Mouse (Mus musculus) embryonic facial prominence, embryonic 11.5 days (tissue): ENCODE data around the gene Xntrpc. TPM values are rescaled to one million over a fixed set of nuclear protein-coding genes. Genes with fewer than 3 reads are reported as not detected.

ENCODE experiments used
- ATAC-seq: fragments of 200-750 bp; cut with Nextera tagmentation; replicated peaks from 2 replicates; pipeline ENCODE4 v1.8.0; 2017; ENCODE audit warnings: low read depth; ENCODE audit not compliant: insufficient number of reproducible peaks, low FRiP score, low TSS enrichment
- DNase-seq: peaks from one replicate; pipeline ENCODE4 v3.0.0-alpha.2; 2015; ENCODE audit warnings: low spot score
- H3K27ac ChIP-seq: fragments of 300-500 bp; sonication (generic); replicated peaks from 2 replicates; pipeline ENCODE4 v1.5.1; 2014; ENCODE audit warnings: mild to moderate bottlenecking, low read depth, low read length, control low read depth
- H3K27me3 ChIP-seq: fragments of 300-500 bp; sonication (generic); 2 replicates; pipeline ENCODE4 v1.6.1; 2014; ENCODE audit warnings: mild to moderate bottlenecking, low read length, moderate library complexity, mixed read lengths; ENCODE audit not compliant: control insufficient read depth, insufficient read depth
- H3K36me3 ChIP-seq: fragments of 300-500 bp; sonication (generic); replicated peaks from 2 replicates; pipeline ENCODE4 v1.6.1; 2014; ENCODE audit warnings: low read depth, mild to moderate bottlenecking, low read length, moderate library complexity, mixed read lengths; ENCODE audit not compliant: control insufficient read depth, insufficient read depth
- H3K4me1 ChIP-seq: fragments of 300-500 bp; sonication (generic); 2 replicates; pipeline ENCODE4 v1.6.1; 2014; ENCODE audit warnings: low read length, mixed read lengths; ENCODE audit not compliant: control insufficient read depth, insufficient read depth
- H3K4me2 ChIP-seq: fragments of 300-500 bp; sonication (generic); 2 replicates; pipeline ENCODE4 v1.6.1; 2014; ENCODE audit warnings: low read depth, mild to moderate bottlenecking, control low read depth, low read length, moderate library complexity
- H3K4me3 ChIP-seq: fragments of 300-500 bp; sonication (generic); 2 replicates; pipeline ENCODE4 v1.5.1; 2014; ENCODE audit warnings: low read depth, low read length, control low read depth
- H3K9ac ChIP-seq: fragments of 300-500 bp; sonication (generic); replicated peaks from 2 replicates; pipeline ENCODE4 v1.6.1; 2014; ENCODE audit warnings: mild to moderate bottlenecking, control low read depth, low read length
- H3K9me3 ChIP-seq: fragments of 300-500 bp; sonication (generic); replicated peaks from 2 replicates; pipeline ENCODE4 v1.6.1; 2016; ENCODE audit warnings: mild to moderate bottlenecking, low read length, inconsistent platforms, mixed read lengths; ENCODE audit not compliant: control insufficient read depth
- WGBS: fragments of 180-500 bp; shearing (Covaris S2); extraction: QIAGEN DNeasy Blood & Tissue Kit; methylation state at CpG from one replicate; pipeline ENCODE4 v1.1.7; 2014; 5-methylcytosine and 5-hydroxymethylcytosine counted together
- polyA plus RNA-seq: library from polyadenylated mRNA; unstranded; fragments of >200 nt; fragmentation: Nextera tagmentation; extraction: Ambion mirVana; gene quantifications from 2 replicates; pipeline ENCODE4 v1.2.1, GENCODE M21; 2014

Xntrpc gene
- polyA plus RNA-seq, 1 experiment from 2014 or later: 1.4 TPM

DNA sequence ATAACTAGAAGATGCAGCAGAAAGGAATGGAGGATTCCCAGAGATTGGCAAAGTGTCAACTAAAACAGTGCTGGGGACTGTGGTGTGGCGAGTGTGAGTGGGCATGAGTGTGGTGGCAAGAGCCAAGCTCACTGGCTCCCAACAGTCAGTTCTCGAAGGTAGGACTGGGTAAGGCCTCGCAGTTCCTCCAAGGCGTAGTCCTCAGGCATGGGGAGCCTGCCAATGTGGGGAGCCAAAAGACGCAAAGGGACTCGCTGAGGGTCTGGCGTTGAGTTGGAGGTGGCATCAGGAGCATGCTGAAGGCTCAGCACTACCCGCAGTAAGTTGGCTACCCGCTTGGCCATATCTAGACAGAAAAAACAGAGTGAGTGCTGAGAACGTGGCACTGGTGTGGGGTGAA lies 54.8 kb downstream of the Xntrpc start:
- no peak for ATAC-seq
- 96% methylated on average over 10 of the region's 10 CpGs for WGBS
- Histone ChIP-seq H3K9ac (no peak overlapping the region), H3K4me1 (no peaks in the 10 kb centered on the region), H3K27me3 (no peaks in the 10 kb centered on the region), H3K36me3 (peaks cover 8% of the 10 kb centered on the region), H3K4me3 (no peak overlapping the region), H3K4me2 (no peak overlapping the region), H3K9me3 (no peaks in the 10 kb centered on the region), H3K27ac (no peak overlapping the region)
- DNase-seq: no peak

DNA sequence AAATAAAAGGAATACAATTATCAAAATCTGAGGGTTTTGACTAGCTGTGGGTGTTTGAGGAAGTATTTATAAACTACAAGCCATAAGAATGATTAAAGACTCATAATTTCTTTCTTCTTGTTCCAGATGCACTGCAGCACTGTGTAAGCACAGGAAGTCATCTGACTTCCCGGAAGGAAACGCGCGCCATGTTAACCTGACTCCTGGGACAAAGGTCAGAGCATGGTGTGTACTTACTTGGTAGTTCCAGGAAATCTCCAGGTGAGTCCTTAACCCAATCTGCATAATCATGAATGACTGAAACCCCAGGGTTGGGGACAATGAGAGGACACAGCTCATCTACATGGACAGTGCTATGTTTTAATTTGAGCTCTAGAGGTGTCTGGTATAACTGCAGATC lies 66.9 kb downstream of the Xntrpc start:
- Histone ChIP-seq H3K27ac (no peak overlapping the region), H3K27me3 (no peaks in the 10 kb centered on the region), H3K4me1 (no peaks in the 10 kb centered on the region), H3K9me3 (no peaks in the 10 kb centered on the region), H3K4me2 (no peak overlapping the region), H3K4me3 (no peak overlapping the region), H3K36me3 (peaks cover 18% of the 10 kb centered on the region), H3K9ac (no peak overlapping the region)
- ATAC-seq (no peak), DNase-seq (no peak)
- WGBS: 93% methylated on average over 4 of the region's 4 CpGs

DNA sequence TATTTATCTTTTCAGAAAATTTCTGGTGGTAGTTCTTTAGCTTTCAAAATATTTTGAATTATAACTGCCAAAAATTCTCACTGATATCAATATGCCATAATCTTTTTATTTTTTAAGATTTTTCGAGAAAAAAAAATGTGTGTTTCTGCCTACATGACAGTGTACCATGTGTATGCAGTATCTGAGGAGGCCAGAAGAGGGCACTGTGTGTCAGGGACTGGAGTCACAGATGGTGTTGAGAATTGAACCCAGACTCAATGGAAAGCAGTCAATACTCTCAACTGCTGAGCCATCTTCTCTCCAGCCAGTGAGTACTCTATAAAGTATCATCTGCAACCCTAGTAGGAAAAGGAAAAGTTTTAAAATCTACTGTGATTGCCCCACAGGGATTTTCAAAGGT lies 72.0 kb downstream of the Xntrpc start:
- Histone ChIP-seq H3K9me3 (no peaks in the 10 kb centered on the region), H3K4me2 (no peak overlapping the region), H3K27me3 (no peaks in the 10 kb centered on the region), H3K4me3 (no peak overlapping the region), H3K9ac (no peak overlapping the region), H3K36me3 (peaks cover 19% of the 10 kb centered on the region), H3K27ac (no peak overlapping the region), H3K4me1 (no peaks in the 10 kb centered on the region)
- WGBS: 90% methylated on average over 1 of the region's 1 CpGs
- ATAC-seq (no peak), DNase-seq (peak; percentile 49)

DNA sequence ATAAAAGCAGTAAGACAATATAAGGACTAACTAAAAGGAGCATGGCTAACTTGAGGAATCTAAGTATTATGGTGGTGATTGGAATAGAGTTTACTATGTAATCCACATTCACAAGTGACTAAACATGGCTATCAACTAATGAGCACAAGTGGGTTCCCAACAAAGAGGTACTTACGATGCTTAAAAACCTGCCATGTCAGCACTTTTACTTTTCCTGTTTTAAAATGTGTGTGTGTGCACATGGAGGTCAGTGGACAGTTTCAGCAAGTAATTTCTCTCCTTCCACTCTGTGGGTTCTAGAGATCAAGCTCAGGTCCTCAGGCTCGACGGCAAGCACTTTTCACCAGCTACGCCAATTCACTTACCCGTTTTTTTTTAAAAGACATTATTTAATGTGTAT lies 72.4 kb downstream of the Xntrpc start:
- H3K36me3 ChIP-seq: peaks cover 17% of the 10 kb centered on the region; the same call in 1 of the 2 replicates
- H3K9me3 ChIP-seq: no peaks in the 10 kb centered on the region
- no peaks in the 10 kb centered on the region for H3K27me3 ChIP-seq
- H3K4me1 ChIP-seq: no peaks in the 10 kb centered on the region
- DNase-seq: no peak
- ATAC-seq: no peak
- H3K4me3 ChIP-seq: no peak overlapping the region
- WGBS: 96% methylated on average over 5 of the region's 5 CpGs
- no peak overlapping the region for H3K27ac ChIP-seq
- no peak overlapping the region for H3K9ac ChIP-seq
- no peak overlapping the region for H3K4me2 ChIP-seq

Other genes with a start within 250 kb of the Xntrpc start
- gene Phox2a, start 247.4 kb upstream of the Xntrpc start, polyA plus RNA-seq: 0.34 and 0.57 TPM in 2 replicates
- gene Inppl1, start 227.5 kb upstream of the Xntrpc start, polyA plus RNA-seq: 30.5 and 34.4 TPM in 2 replicates
- gene Folr2, start 208.5 kb upstream of the Xntrpc start, polyA plus RNA-seq: 0.50 TPM in 1 of 2 replicates, not detected in the other
- 85.6 and 92.7 TPM in 2 replicates for gene Anapc15, start 202.0 kb upstream of the Xntrpc start, polyA plus RNA-seq
- gene Folr1, start 194.9 kb upstream of the Xntrpc start, polyA plus RNA-seq: 0.91 and 4.9 TPM in 2 replicates
- gene Lamtor1, start 159.8 kb upstream of the Xntrpc start, polyA plus RNA-seq: 127 and 149 TPM in 2 replicates
- 0.26 and 0.27 TPM in 2 replicates for gene Tomt, start 159.4 kb upstream of the Xntrpc start, polyA plus RNA-seq
- 11.0 and 12.1 TPM in 2 replicates for gene Lrrc51, start 131.8 kb upstream of the Xntrpc start, polyA plus RNA-seq
- 107 and 110 TPM in 2 replicates for gene Numa1, start 131.6 kb upstream of the Xntrpc start, polyA plus RNA-seq
- gene Il18bp, start 47.0 kb upstream of the Xntrpc start, polyA plus RNA-seq: 1.6 TPM in 2 replicates
- 26.9 and 28.9 TPM in 2 replicates for gene Rnf121, start 244 bp upstream of the Xntrpc start, polyA plus RNA-seq
- 23.0 and 23.8 TPM in 2 replicates for gene Xndc1, start 202 bp upstream of the Xntrpc start, polyA plus RNA-seq
- not detected in 2 replicates for gene Trpc2, start 17.4 kb downstream of the Xntrpc start, polyA plus RNA-seq
- 0.96 and 1.1 TPM in 2 replicates for gene Art1, start 36.0 kb downstream of the Xntrpc start, polyA plus RNA-seq
- 1.7 and 1.9 TPM in 2 replicates for gene Art5, start 43.8 kb downstream of the Xntrpc start, polyA plus RNA-seq
- not detected in 2 replicates for gene Chrna10, start 51.1 kb downstream of the Xntrpc start, polyA plus RNA-seq
- gene Nup98, start 144.5 kb downstream of the Xntrpc start, polyA plus RNA-seq: 47.9 and 49.0 TPM in 2 replicates
- 70.1 and 73.5 TPM in 2 replicates for gene Pgap2, start 144.5 kb downstream of the Xntrpc start, polyA plus RNA-seq
- 48.6 and 51.0 TPM in 2 replicates for gene Rhog, start 190.3 kb downstream of the Xntrpc start, polyA plus RNA-seq
- 10.6 and 11.1 TPM in 2 replicates for gene Stim1, start 202.1 kb downstream of the Xntrpc start, polyA plus RNA-seq